In the genomic region with DNA sequence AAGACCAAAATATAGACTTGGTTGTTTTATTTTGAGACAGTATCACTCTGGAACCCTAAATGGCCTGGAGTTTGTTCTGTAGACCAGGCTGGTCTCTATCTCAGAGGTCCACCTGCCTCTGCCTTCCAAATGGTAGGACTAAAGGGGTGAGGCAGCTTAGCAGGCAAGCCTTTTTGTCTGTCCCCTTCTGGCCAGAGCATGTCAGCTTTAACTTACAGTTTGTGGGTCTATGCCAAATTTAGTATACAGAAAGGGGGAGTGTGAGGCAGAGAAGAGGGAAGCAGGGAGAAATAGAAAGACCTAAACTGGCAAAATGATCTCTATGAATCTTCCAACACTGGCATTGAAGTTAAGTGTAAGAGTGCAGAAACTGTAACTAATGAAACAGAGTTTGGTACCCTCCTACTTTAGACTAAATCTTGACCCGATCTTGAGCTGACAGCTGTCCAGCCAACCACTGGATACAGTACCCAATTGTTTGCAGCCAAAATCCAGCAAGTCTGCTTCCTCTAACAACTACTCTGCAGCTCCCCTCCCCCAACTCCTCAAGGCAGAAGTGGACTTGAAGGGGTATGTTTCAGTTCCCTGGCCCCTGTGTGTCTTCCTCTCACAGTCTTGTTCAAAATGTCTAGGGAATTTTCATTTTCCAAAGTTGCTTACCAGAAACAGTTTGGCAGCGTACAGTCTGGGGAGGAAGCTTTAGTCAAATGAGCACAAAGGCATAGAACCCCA, we compare ENCODE assay signal across 9 mouse cellular contexts.
A peak's percentile ranks its signal among the peaks of the same experiment; 100 is the strongest.
DNase-seq lines count a peak whose midpoint lies in the region; ATAC-seq lines count a peak whose summit lies in the region.
"Had no signal": no experiment of that assay in that cellular context is flagged by ENCODE, and none has a peak within 500 bp of the region (broad histone marks: within the 10 kb centered on the region; RNA-seq: fewer than 3 reads in every experiment).

No protein-coding gene starts in this region.

- no peaks in the 10 kb centered on the region for H3K27me3 ChIP-seq in midbrain, embryonic 10.5 days (ENCODE audit: low read depth, poor library complexity, severe bottlenecking)
- H3K27me3 ChIP-seq in forebrain, embryonic 16.5 days (replicated peaks; ENCODE audit: control insufficient read depth, insufficient read depth, low read length) = no peaks in the 10 kb centered on the region
- H3K27me3 ChIP-seq: limb, embryonic 13.5 days had no signal

- H3K27ac ChIP-seq in midbrain, embryonic 10.5 days (replicated peaks) = no peak overlapping the region
- no peak overlapping the region for H3K27ac ChIP-seq in forebrain, embryonic 16.5 days (ENCODE audit: low read length)
- H3K27ac ChIP-seq: limb, embryonic 13.5 days had no signal

- intact Hi-C loops in heart, postnatal 10 days (cut with DNase I) = no loop called here

- H3K4me3 ChIP-seq in midbrain, embryonic 10.5 days = no peak overlapping the region
- no peak overlapping the region for H3K4me3 ChIP-seq in forebrain, embryonic 16.5 days (replicated peaks; ENCODE audit: low read length)
- H3K4me3 ChIP-seq: limb, embryonic 13.5 days had no signal

- DNase-seq in layer of hippocampus, adult 9-11 months = peak; percentile 63
- DNase-seq in layer of hippocampus, adult 9-10 months (ENCODE audit: low spot score) = no peak
- DNase-seq in c-Kit-positive CD71-negative TER-119-negative erythroid progenitor cells, embryonic 14.5 days (ENCODE audit: low read depth) = peak; percentile 36
- DNase-seq in heart, postnatal 10 days = peak; percentile 41 to 45
- peak; percentile 23 to 42 for DNase-seq in lung, postnatal 4 days
- DNase-seq in cerebellum, adult 18-20 months = no peak
- DNase-seq in midbrain, embryonic 10.5 days (ENCODE audit: low spot score) = no peak

- WGBS in midbrain, embryonic 10.5 days = 85% methylated on average over 2 of the region's 2 CpGs
- 72% methylated on average over 2 of the region's 2 CpGs for WGBS in forebrain, embryonic 16.5 days

- H3K9me3 ChIP-seq in midbrain, embryonic 10.5 days (replicated peaks) = no peaks in the 10 kb centered on the region
- no peaks in the 10 kb centered on the region for H3K9me3 ChIP-seq in forebrain, embryonic 16.5 days (ENCODE audit: control insufficient read depth, low read length)
- H3K9me3 ChIP-seq: limb, embryonic 13.5 days had no signal

- no peaks in the 10 kb centered on the region for H3K4me1 ChIP-seq in midbrain, embryonic 10.5 days
- peaks cover 9% of the 10 kb centered on the region for H3K4me1 ChIP-seq in forebrain, embryonic 16.5 days (replicated peaks; ENCODE audit: control insufficient read depth, insufficient read depth, low read length)

- H3K4me2 ChIP-seq in forebrain, embryonic 16.5 days (ENCODE audit: low read length) = no peak overlapping the region
- H3K4me2 ChIP-seq: limb, embryonic 13.5 days had no signal

- no peaks in the 10 kb centered on the region for H3K36me3 ChIP-seq in midbrain, embryonic 10.5 days
- no peaks in the 10 kb centered on the region for H3K36me3 ChIP-seq in forebrain, embryonic 16.5 days (ENCODE audit: control insufficient read depth, insufficient read depth)
- H3K36me3 ChIP-seq: limb, embryonic 13.5 days had no signal

- no peak overlapping the region for H3K9ac ChIP-seq in forebrain, embryonic 16.5 days (replicated peaks; ENCODE audit: low read depth, low read length)
- H3K9ac ChIP-seq: limb, embryonic 13.5 days had no signal

- no peak for ATAC-seq in forebrain, embryonic 16.5 days

Comparison
In these comparisons a context has a peak if more than half of its experiments do, and no peak if none do; other contexts are left out.
1. DNase-seq: peak in layer of hippocampus, adult 9-11 months (single experiment), c-Kit-positive CD71-negative TER-119-negative erythroid progenitor cells, embryonic 14.5 days (single experiment), heart, postnatal 10 days (2 of 2) and lung, postnatal 4 days (2 of 2); none in layer of hippocampus, adult 9-10 months (single experiment), cerebellum, adult 18-20 months (0 of 2) and midbrain, embryonic 10.5 days (single experiment).